Mouse (Mus musculus) midbrain, embryonic 11.5 days (tissue): ENCODE data around the gene Tgm4. TPM values are rescaled to one million over a fixed set of nuclear protein-coding genes. Genes with fewer than 3 reads are reported as not detected.
A peak's percentile ranks its signal among the peaks of the same experiment; 100 is the strongest.

ENCODE experiments used
- ATAC-seq: fragments of 200-750 bp; cut with Nextera tagmentation; 2 replicates; pipeline ENCODE4 v1.8.0; 2017; ENCODE audit warnings: moderate TSS enrichment, moderate library complexity; ENCODE audit not compliant: low FRiP score
- DNase-seq: peaks from one replicate; pipeline ENCODE4 v3.0.0; 2015; ENCODE audit warnings: low spot score; ENCODE audit errors: missing footprints
- H3K27ac ChIP-seq: fragments of 300-500 bp; sonication (generic); 2 replicates; pipeline ENCODE4 v1.5.1; 2014; ENCODE audit warnings: low read depth, low read length
- H3K27me3 ChIP-seq: fragments of 300-500 bp; sonication (generic); 2 replicates; pipeline ENCODE4 v1.6.1; 2014; ENCODE audit warnings: mild to moderate bottlenecking, low read length, moderate library complexity, mixed read lengths; ENCODE audit not compliant: control insufficient read depth, insufficient read depth
- H3K36me3 ChIP-seq: fragments of 300-500 bp; sonication (generic); 2 replicates; pipeline ENCODE4 v1.6.1; 2014; ENCODE audit warnings: mild to moderate bottlenecking, low read length, moderate library complexity, mixed read lengths; ENCODE audit not compliant: control insufficient read depth, insufficient read depth
- H3K4me1 ChIP-seq: fragments of 300-500 bp; sonication (generic); 2 replicates; pipeline ENCODE4 v1.6.1; 2014; ENCODE audit warnings: low read length; ENCODE audit not compliant: control insufficient read depth, insufficient read depth
- H3K4me2 ChIP-seq: fragments of 300-500 bp; sonication (generic); 2 replicates; pipeline ENCODE4 v1.6.1; 2014; ENCODE audit warnings: mild to moderate bottlenecking, moderate library complexity
- H3K4me3 ChIP-seq: fragments of 300-500 bp; sonication (generic); 2 replicates; pipeline ENCODE4 v1.5.1; 2014; ENCODE audit warnings: low read depth, low read length
- H3K9ac ChIP-seq: fragments of 300-500 bp; sonication (generic); 2 replicates; pipeline ENCODE4 v1.6.1; 2014; ENCODE audit warnings: low read length
- H3K9me3 ChIP-seq: fragments of 300-500 bp; sonication (generic); 2 replicates; pipeline ENCODE4 v1.6.1; 2016; ENCODE audit warnings: low read length; ENCODE audit not compliant: control insufficient read depth
- WGBS: fragments of 180-500 bp; shearing (Covaris S2); extraction: QIAGEN DNeasy Blood & Tissue Kit; methylation state at CpG from one replicate; pipeline ENCODE4 v1.1.7; 2014; 5-methylcytosine and 5-hydroxymethylcytosine counted together
- polyA plus RNA-seq: library from polyadenylated mRNA; unstranded; fragments of >200 nt; fragmentation: Nextera tagmentation; extraction: Ambion mirVana; gene quantifications from 2 replicates; pipeline ENCODE4 v1.2.1, GENCODE M21; 2014

Tgm4 gene
- polyA plus RNA-seq = 0.38 and 0.43 TPM in 2 replicates

- Histone ChIP-seq H3K27me3 (no peaks in the 10 kb centered on the region), H3K4me2 (no peak within 1 kb of the TSS), H3K9ac (no peak within 1 kb of the TSS), H3K4me3 (no peak within 1 kb of the TSS), H3K27ac (no peak within 1 kb of the TSS), H3K36me3 (no peaks in the 10 kb centered on the region), H3K4me1 (no peaks in the 10 kb centered on the region), H3K9me3 (no peaks in the 10 kb centered on the region)
- ATAC-seq (no peak), DNase-seq (no peak)
- 85% methylated on average over 4 of the region's 4 CpGs for WGBS
These were observed at the start of gene Tgm4 for GRCm38 (mm10) chr9:123034426-123034825. Gene Tgm4 (plus strand): TSS chr9:123034726.

- no peak overlapping the region for H3K9ac ChIP-seq
- H3K36me3 ChIP-seq = peaks cover 7% of the 10 kb centered on the region; the same call in 1 of the 2 replicates
- no peak overlapping the region for H3K27ac ChIP-seq
- ATAC-seq (no peak), DNase-seq (no peak)
- WGBS = 96% methylated on average over 10 of the region's 10 CpGs
- no peaks in the 10 kb centered on the region for H3K27me3 ChIP-seq
- H3K4me1 ChIP-seq = no peaks in the 10 kb centered on the region
- H3K9me3 ChIP-seq = no peaks in the 10 kb centered on the region
- no peak overlapping the region for H3K4me3 ChIP-seq
- H3K4me2 ChIP-seq = no peak overlapping the region
These were observed 35.9 kb upstream of the Tgm4 start for GRCm38 (mm10) chr9:122998406-122999192.

- Histone ChIP-seq H3K4me1 (no peaks in the 10 kb centered on the region), H3K27me3 (no peaks in the 10 kb centered on the region), H3K36me3 (peaks cover 11% of the 10 kb centered on the region), H3K27ac (no peak overlapping the region), H3K4me3 (no peak overlapping the region), H3K9ac (no peak overlapping the region), H3K4me2 (no peak overlapping the region), H3K9me3 (no peaks in the 10 kb centered on the region)
- WGBS = 93% methylated on average over 4 of the region's 4 CpGs
- ATAC-seq (no peak), DNase-seq (no peak)
These were observed 35.3 kb upstream of the Tgm4 start for GRCm38 (mm10) chr9:122999193-122999586.

GRCm38 (mm10) chr9:123004718-123005117, 29.8 kb upstream of the Tgm4 start:
- H3K9me3 ChIP-seq = no peaks in the 10 kb centered on the region
- H3K4me1 ChIP-seq = no peaks in the 10 kb centered on the region
- no peaks in the 10 kb centered on the region for H3K27me3 ChIP-seq
- no peak overlapping the region for H3K27ac ChIP-seq
- peaks cover 16% of the 10 kb centered on the region for H3K36me3 ChIP-seq
- no peak overlapping the region for H3K4me2 ChIP-seq
- H3K4me3 ChIP-seq = no peak overlapping the region
- no peak for DNase-seq
- no peak for ATAC-seq
- 95% methylated on average over 2 of the region's 2 CpGs for WGBS
- H3K9ac ChIP-seq = no peak overlapping the region

- DNase-seq = no peak
- H3K27ac ChIP-seq = no peak overlapping the region
- ATAC-seq = no peak
- no peak overlapping the region for H3K9ac ChIP-seq
- no peak overlapping the region for H3K4me2 ChIP-seq
- no peak overlapping the region for H3K4me3 ChIP-seq
- H3K27me3 ChIP-seq = no peaks in the 10 kb centered on the region
- H3K9me3 ChIP-seq = no peaks in the 10 kb centered on the region
- 83% methylated on average over 6 of the region's 6 CpGs for WGBS
- H3K4me1 ChIP-seq = no peaks in the 10 kb centered on the region
- peaks cover 23% of the 10 kb centered on the region for H3K36me3 ChIP-seq
These were observed 28.5 kb upstream of the Tgm4 start for GRCm38 (mm10) chr9:123006071-123006470.

DNA sequence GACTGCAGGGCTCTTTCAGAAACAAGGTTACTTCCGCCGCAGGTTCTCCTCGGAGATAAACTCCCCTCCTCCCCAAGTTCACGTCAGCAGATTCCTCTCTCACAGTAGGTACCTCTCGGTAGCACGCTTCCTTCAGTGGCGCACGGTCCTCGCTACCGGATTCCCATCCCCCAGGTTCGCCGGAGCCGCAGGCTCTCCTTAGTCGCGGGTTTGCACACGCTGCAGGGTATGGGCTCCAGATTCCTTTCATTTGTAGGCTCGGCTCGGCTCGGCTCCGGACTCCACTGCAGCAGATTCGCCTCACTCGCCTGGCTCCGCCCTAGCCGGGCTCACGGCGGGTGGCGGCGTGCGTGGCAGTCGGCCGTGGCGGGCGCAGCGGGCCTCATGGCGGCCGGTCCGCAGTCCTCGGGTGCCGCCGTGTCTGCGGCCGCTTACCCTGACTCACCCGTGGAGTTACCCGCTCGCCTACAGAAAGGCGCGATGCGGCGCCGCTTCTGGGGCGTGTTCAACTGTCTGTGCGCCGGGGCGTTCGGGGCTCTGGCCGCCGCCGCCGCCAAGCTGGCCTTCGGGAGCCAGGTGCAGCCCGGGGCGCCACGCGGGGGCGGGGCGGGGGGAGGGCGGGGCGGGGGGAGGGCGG, 13.4 kb upstream of the Tgm4 start, which contains the start of gene Tmem42:
Gene Tmem42, plus strand, starts transcription at position 332 of the 637 bp plus-strand sequence.
- DNase-seq (peak; percentile 98), ATAC-seq (peak; percentile 96)
- 0% methylated on average over 40 of the region's 69 CpGs for WGBS
- Histone ChIP-seq H3K36me3 (peaks cover 6% of the 10 kb centered on the region; the same call in 1 of the 2 replicates), H3K4me2 (peak within 1 kb of the TSS; percentile 69), H3K4me1 (peaks cover 9% of the 10 kb centered on the region; the same call in 1 of the 2 replicates), H3K4me3 (peak within 1 kb of the TSS; percentile 63), H3K9ac (peak within 1 kb of the TSS; percentile 83), H3K27ac (peak within 1 kb of the TSS; percentile 71), H3K9me3 (no peaks in the 10 kb centered on the region), H3K27me3 (no peaks in the 10 kb centered on the region)

DNA sequence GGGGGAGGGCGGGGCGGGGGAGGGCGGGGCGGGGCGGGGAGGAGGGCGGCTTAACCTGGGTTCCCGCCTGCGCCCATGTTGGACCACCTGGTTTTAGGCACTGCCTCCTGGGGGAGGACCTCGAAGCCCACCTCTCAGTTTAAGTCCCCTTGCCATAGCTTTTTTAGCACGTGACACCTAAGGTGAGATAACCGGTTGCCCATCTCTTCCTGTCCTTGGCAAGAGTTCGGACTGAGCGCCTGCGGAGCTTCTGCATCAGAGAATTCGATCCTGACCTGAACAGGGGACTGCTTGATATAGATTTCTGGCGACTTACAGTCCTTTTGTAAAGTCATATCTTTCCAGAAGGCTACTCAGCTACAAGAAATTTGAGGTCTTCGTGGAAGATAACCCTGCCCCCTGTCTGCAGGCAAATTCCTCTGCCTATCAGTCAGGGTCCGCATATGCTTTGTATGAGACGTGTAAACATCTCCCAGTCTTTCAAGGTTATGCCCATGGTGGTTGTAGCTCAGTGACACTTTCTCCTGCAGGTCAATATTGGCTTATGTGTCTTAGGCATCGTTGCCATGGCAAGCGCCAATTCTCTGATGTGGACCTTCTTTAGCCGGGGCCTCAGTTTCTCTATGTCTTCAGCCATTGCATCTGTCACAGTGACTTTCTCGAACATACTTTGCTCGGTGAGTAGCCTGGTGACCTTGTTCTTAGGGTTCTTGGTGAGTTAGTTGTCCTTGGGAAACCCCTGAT, 12.7 kb upstream of the Tgm4 start:
- H3K27ac ChIP-seq = no peak overlapping the region; the same call in 1 of the 2 replicates
- peaks cover 9% of the 10 kb centered on the region; the same call in 1 of the 2 replicates for H3K4me1 ChIP-seq
- ATAC-seq (peak; percentile 66), DNase-seq (peak; percentile 89)
- WGBS = 42% methylated on average over 18 of the region's 24 CpGs
- no peaks in the 10 kb centered on the region for H3K27me3 ChIP-seq
- peak overlapping the region; percentile 69 for H3K4me2 ChIP-seq
- peaks cover 2% of the 10 kb centered on the region; the same call in 1 of the 2 replicates for H3K36me3 ChIP-seq
- H3K9ac ChIP-seq = no peak overlapping the region
- no peaks in the 10 kb centered on the region for H3K9me3 ChIP-seq
- peak overlapping the region; percentile 63 for H3K4me3 ChIP-seq

DNA sequence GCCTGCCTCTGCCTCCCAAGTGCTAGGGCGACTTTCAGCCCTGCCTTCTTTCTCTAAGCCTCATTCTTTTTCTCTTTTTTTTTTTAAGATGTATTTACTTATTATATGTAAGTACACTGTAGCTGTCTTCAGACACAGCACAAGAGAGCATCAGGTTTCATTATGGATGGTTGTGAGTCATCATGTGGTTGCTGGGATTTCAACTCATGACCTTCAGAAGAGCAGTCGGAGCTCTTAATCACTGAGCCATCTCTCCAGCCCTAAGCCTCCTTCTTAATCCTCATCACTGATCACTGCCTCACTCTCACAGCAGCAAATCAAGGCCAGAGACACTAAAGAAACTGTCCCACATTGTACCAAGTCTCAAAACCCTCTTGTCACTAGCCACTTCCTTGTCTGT, 10.3 kb upstream of the Tgm4 start:
- no peak for ATAC-seq
- Histone ChIP-seq H3K4me2 (no peak overlapping the region), H3K9ac (no peak overlapping the region), H3K27me3 (no peaks in the 10 kb centered on the region), H3K4me1 (peaks cover 9% of the 10 kb centered on the region; the same call in 1 of the 2 replicates), H3K36me3 (no peaks in the 10 kb centered on the region), H3K9me3 (no peaks in the 10 kb centered on the region), H3K4me3 (no peak overlapping the region), H3K27ac (no peak overlapping the region)
- 83% methylated on average over 2 of the region's 2 CpGs for WGBS
- no peak for DNase-seq
